Mouse (Mus musculus): ENCODE results near the gene Olfr1361. TPM values are rescaled to one million over a fixed set of nuclear protein-coding genes. Genes with fewer than 3 reads are reported as not detected.

Olfr1361 gene
- polyA plus RNA-seq, 1 experiment from 2014 or later: not detected

GRCm38 (mm10) chr13:21642418-21642817, 20.8 kb downstream of the Olfr1361 start, which contains the start of gene Olfr11:
Olfr11 (minus strand) TSS chr13:21642518.
- H3K4me1 ChIP-seq (ENCODE audit: control insufficient read depth in 2 of 2, insufficient read depth in 2 of 2, low read length in 2 of 2): no peaks in the 10 kb centered on the region
- H3K36me3 ChIP-seq (ENCODE audit: control insufficient read depth, insufficient read depth, low read length): no peaks in the 10 kb centered on the region
- whole genome bisulfite sequencing: 80% methylated on average over 2 of the region's 2 CpGs
- no peak within 1 kb of the TSS for H3K4me2 ChIP-seq (ENCODE audit: low read length)
- ATAC-seq (ENCODE audit: insufficient number of reproducible peaks, insufficient read depth, low FRiP score, low read depth): no peak
- no peaks in the 10 kb centered on the region for H3K9me3 ChIP-seq (ENCODE audit: control insufficient read depth, low read length)
- no peak within 1 kb of the TSS for H3K9ac ChIP-seq (ENCODE audit: low read length)
- no peak within 1 kb of the TSS for H3K4me3 ChIP-seq (ENCODE audit: control insufficient read depth in 1 of 2, insufficient read depth in 1 of 2, low read depth in 1 of 2, low read length in 2 of 2)
- no peaks in the 10 kb centered on the region for H3K27me3 ChIP-seq (ENCODE audit: control insufficient read depth, insufficient read depth, low read length)
- H3K27ac ChIP-seq (replicated peaks in 1 of 2; ENCODE audit: control insufficient read depth in 1 of 2, insufficient read depth in 1 of 2, low read depth in 2 of 2, low read length in 2 of 2): no peak within 1 kb of the TSS

GRCm38 (mm10) chr13:21613922-21614321, 49.3 kb downstream of the Olfr1361 start, which contains the start of gene Olfr1362:
Olfr1362 (minus strand) TSS chr13:21614022.
- H3K36me3 ChIP-seq (ENCODE audit: control insufficient read depth, insufficient read depth, low read length): no peaks in the 10 kb centered on the region
- no peak for ATAC-seq (ENCODE audit: insufficient number of reproducible peaks, insufficient read depth, low FRiP score, low read depth)
- no peaks in the 10 kb centered on the region for H3K9me3 ChIP-seq (ENCODE audit: control insufficient read depth, low read length)
- H3K9ac ChIP-seq (ENCODE audit: low read length): no peak within 1 kb of the TSS
- no peak within 1 kb of the TSS for H3K27ac ChIP-seq (replicated peaks in 1 of 2; ENCODE audit: control insufficient read depth in 1 of 2, insufficient read depth in 1 of 2, low read depth in 2 of 2, low read length in 2 of 2)
- H3K27me3 ChIP-seq (ENCODE audit: control insufficient read depth, insufficient read depth, low read length): no peaks in the 10 kb centered on the region
- no peaks in the 10 kb centered on the region for H3K4me1 ChIP-seq (ENCODE audit: control insufficient read depth in 2 of 2, insufficient read depth in 2 of 2, low read length in 2 of 2)
- no peak within 1 kb of the TSS for H3K4me2 ChIP-seq (ENCODE audit: low read length)
- H3K4me3 ChIP-seq (ENCODE audit: control insufficient read depth in 1 of 2, insufficient read depth in 1 of 2, low read depth in 1 of 2, low read length in 2 of 2): no peak within 1 kb of the TSS

Other genes starting within 250 kb of the Olfr1361 start
- 2.4 and 3.6 TPM in 2 replicates for gene Pgbd1, start 222.3 kb downstream of the Olfr1361 start, polyA plus RNA-seq (2014; fragmentation: Nextera tagmentation; extraction: Ambion mirVana)
- 28.1 and 29.9 TPM in 2 replicates for gene Zscan26, start 209.7 kb downstream of the Olfr1361 start, polyA plus RNA-seq (2014; fragmentation: Nextera tagmentation; extraction: Ambion mirVana)
- gene Nkapl, start 194.9 kb downstream of the Olfr1361 start, polyA plus RNA-seq (2014; fragmentation: Nextera tagmentation; extraction: Ambion mirVana): 2.0 and 2.1 TPM in 2 replicates
- gene Zkscan4, start 184.5 kb downstream of the Olfr1361 start, polyA plus RNA-seq (2014; fragmentation: Nextera tagmentation; extraction: Ambion mirVana): 1.7 and 1.9 TPM in 2 replicates
- gene Gm10065, start 183.9 kb downstream of the Olfr1361 start, polyA plus RNA-seq (2014; fragmentation: Nextera tagmentation; extraction: Ambion mirVana): not detected in 2 replicates
- 0.57 and 0.61 TPM in 2 replicates for gene AK157302, start 168.2 kb downstream of the Olfr1361 start, polyA plus RNA-seq (2014; fragmentation: Nextera tagmentation; extraction: Ambion mirVana)
- gene Gm11273, start 162.0 kb downstream of the Olfr1361 start, polyA plus RNA-seq (2014; fragmentation: Nextera tagmentation; extraction: Ambion mirVana): 15.0 and 17.5 TPM in 2 replicates
- 6.3 and 7.2 TPM in 2 replicates for gene Zkscan8, start 132.3 kb downstream of the Olfr1361 start, polyA plus RNA-seq (2014; fragmentation: Nextera tagmentation; extraction: Ambion mirVana)
- gene Olfr1366, start 120.6 kb downstream of the Olfr1361 start, polyA plus RNA-seq (2014; fragmentation: Nextera tagmentation; extraction: Ambion mirVana): 0.07 and 0.11 TPM in 2 replicates
- not detected in 2 replicates for gene Olfr1535, start 103.5 kb downstream of the Olfr1361 start, polyA plus RNA-seq (2014; fragmentation: Nextera tagmentation; extraction: Ambion mirVana)
- gene Olfr1364, start 81.6 kb downstream of the Olfr1361 start, polyA plus RNA-seq (2014; fragmentation: Nextera tagmentation; extraction: Ambion mirVana): not detected in 2 replicates
- not detected in 2 replicates for gene Olfr1362, start 49.4 kb downstream of the Olfr1361 start, polyA plus RNA-seq (2014; fragmentation: Nextera tagmentation; extraction: Ambion mirVana)
- not detected in 2 replicates for gene Olfr11, start 20.9 kb downstream of the Olfr1361 start, polyA plus RNA-seq (2014; fragmentation: Nextera tagmentation; extraction: Ambion mirVana)
- not detected in 2 replicates for gene Olfr1360, start 14.0 kb upstream of the Olfr1361 start, polyA plus RNA-seq (2014; fragmentation: Nextera tagmentation; extraction: Ambion mirVana)
- gene Olfr1359, start 34.7 kb upstream of the Olfr1361 start, polyA plus RNA-seq (2014; fragmentation: Nextera tagmentation; extraction: Ambion mirVana): not detected in 2 replicates
- 1.2 and 1.4 TPM in 2 replicates for gene Hist1h2bl, start 52.8 kb upstream of the Olfr1361 start, polyA plus RNA-seq (2014; fragmentation: Nextera tagmentation; extraction: Ambion mirVana)
- gene Hist1h2ai, start 53.0 kb upstream of the Olfr1361 start, polyA plus RNA-seq (2014; fragmentation: Nextera tagmentation; extraction: Ambion mirVana): 12.2 and 15.1 TPM in 2 replicates
- gene Hist1h3h, start 54.3 kb upstream of the Olfr1361 start, polyA plus RNA-seq (2014; fragmentation: Nextera tagmentation; extraction: Ambion mirVana): 2.4 and 4.4 TPM in 2 replicates
- gene Hist1h2bm, start 58.7 kb upstream of the Olfr1361 start, polyA plus RNA-seq (2014; fragmentation: Nextera tagmentation; extraction: Ambion mirVana): 1.00 TPM in 2 replicates
- gene Hist1h4j, start 71.7 kb upstream of the Olfr1361 start, polyA plus RNA-seq (2014; fragmentation: Nextera tagmentation; extraction: Ambion mirVana): 0.50 and 0.58 TPM in 2 replicates
- 0.94 and 4.1 TPM in 2 replicates for gene Hist1h4k, start 87.1 kb upstream of the Olfr1361 start, polyA plus RNA-seq (2014; fragmentation: Nextera tagmentation; extraction: Ambion mirVana)
- 4.3 and 8.0 TPM in 2 replicates for gene Hist1h2ak, start 90.4 kb upstream of the Olfr1361 start, polyA plus RNA-seq (2014; fragmentation: Nextera tagmentation; extraction: Ambion mirVana)
- 2.2 and 2.7 TPM in 2 replicates for gene Hist1h2bn, start 90.7 kb upstream of the Olfr1361 start, polyA plus RNA-seq (2014; fragmentation: Nextera tagmentation; extraction: Ambion mirVana)
- gene Hist1h1b, start 117.2 kb upstream of the Olfr1361 start, polyA plus RNA-seq (2014; fragmentation: Nextera tagmentation; extraction: Ambion mirVana): 5.3 and 7.2 TPM in 2 replicates
- gene Hist1h3i, start 120.0 kb upstream of the Olfr1361 start, polyA plus RNA-seq (2014; fragmentation: Nextera tagmentation; extraction: Ambion mirVana): 70.6 and 84.8 TPM in 2 replicates
- gene Hist1h2an, start 123.8 kb upstream of the Olfr1361 start, polyA plus RNA-seq (2014; fragmentation: Nextera tagmentation; extraction: Ambion mirVana): 2.0 TPM in 1 of 2 replicates, not detected in the other
- 0.38 and 0.58 TPM in 2 replicates for gene Hist1h2bp, start 124.1 kb upstream of the Olfr1361 start, polyA plus RNA-seq (2014; fragmentation: Nextera tagmentation; extraction: Ambion mirVana)
- gene Hist1h2bq, start 146.8 kb upstream of the Olfr1361 start, polyA plus RNA-seq (2014; fragmentation: Nextera tagmentation; extraction: Ambion mirVana): 9.4 and 9.6 TPM in 2 replicates
- not detected in 2 replicates for gene Hist1h2ao, start 147.1 kb upstream of the Olfr1361 start, polyA plus RNA-seq (2014; fragmentation: Nextera tagmentation; extraction: Ambion mirVana)
- not detected in 2 replicates for gene Hist1h4m, start 148.4 kb upstream of the Olfr1361 start, polyA plus RNA-seq (2014; fragmentation: Nextera tagmentation; extraction: Ambion mirVana)
- 5.9 and 10.4 TPM in 2 replicates for gene Hist1h4n, start 168.8 kb upstream of the Olfr1361 start, polyA plus RNA-seq (2014; fragmentation: Nextera tagmentation; extraction: Ambion mirVana)
- 1,528 and 1,577 TPM in 2 replicates for gene Hist1h2ap, start 170.1 kb upstream of the Olfr1361 start, polyA plus RNA-seq (2014; fragmentation: Nextera tagmentation; extraction: Ambion mirVana)
- gene Hist1h2br, start 170.4 kb upstream of the Olfr1361 start, polyA plus RNA-seq (2014; fragmentation: Nextera tagmentation; extraction: Ambion mirVana): 10.6 and 11.1 TPM in 2 replicates

Measured in heart, embryonic 14.5 days (tissue).